Mouse (Mus musculus) cerebellum, adult 2 months (tissue): Measurements from ENCODE around the gene Cdhr3. TPM values are rescaled to one million over a fixed set of nuclear protein-coding genes. Genes with fewer than 3 reads are reported as not detected.
"Not testable (repeated sequence)": the region's sequence is repeated elsewhere in the genome, so short reads cannot be mapped to it uniquely, and the experiment has no call there.

Source experiments
- DNase-seq, 2 experiments: peaks; one replicate each; pipeline ENCODE4 v3.0.0; 2021
- H3K27ac ChIP-seq: fragments of 200-500 bp; 2 replicates; pipeline ENCODE4 v1.5.1; 2012; ENCODE audit warnings: low read length, control low read depth, inconsistent platforms; ENCODE audit not compliant: insufficient read depth
- H3K27me3 ChIP-seq: fragments of 200-500 bp; 2 replicates; pipeline ENCODE4 v1.6.1; 2012; ENCODE audit warnings: inconsistent platforms, mild to moderate bottlenecking, low read length, moderate library complexity; ENCODE audit not compliant: control insufficient read depth, insufficient read depth
- H3K4me1 ChIP-seq: fragments of 200-500 bp; 2 replicates; pipeline ENCODE4 v1.6.1; 2011; ENCODE audit warnings: low read length; ENCODE audit not compliant: control insufficient read depth, insufficient read depth
- H3K4me3 ChIP-seq: fragments of 200-500 bp; replicated peaks from 2 replicates; pipeline ENCODE3; 2011; ENCODE audit warnings: mild to moderate bottlenecking, low read depth, low read length, control low read depth; ENCODE audit not compliant: insufficient read depth
- CTCF ChIP-seq: fragments of 200-500 bp; IDR thresholded peaks from 2 replicates; pipeline ENCODE4 v1.5.1; 2011; ENCODE audit warnings: low read depth, mild to moderate bottlenecking, control low read depth, low read length, moderate library complexity, borderline replicate concordance; ENCODE audit not compliant: insufficient read depth
- POLR2A ChIP-seq: fragments of 200-500 bp; IDR thresholded peaks from 2 replicates; pipeline ENCODE4 v1.6.1; 2011; ENCODE audit warnings: low read length, control low read depth, borderline replicate concordance; ENCODE audit not compliant: insufficient read depth
- WGBS: fragments of 180-500 bp; shearing (Covaris S2); methylation state at CpG from one replicate; pipeline ENCODE4 v1.1.7; 2018; 5-methylcytosine and 5-hydroxymethylcytosine counted together
- polyA plus RNA-seq: library from polyadenylated mRNA; depleted of rRNA; stranded (reverse); fragments of >200 nt; gene quantifications from 2 replicates; pipeline ENCODE4 v1.2.3, GENCODE M21; 2012

Cdhr3 gene
- polyA plus RNA-seq, 1 experiment, result 1.4 TPM

DNA sequence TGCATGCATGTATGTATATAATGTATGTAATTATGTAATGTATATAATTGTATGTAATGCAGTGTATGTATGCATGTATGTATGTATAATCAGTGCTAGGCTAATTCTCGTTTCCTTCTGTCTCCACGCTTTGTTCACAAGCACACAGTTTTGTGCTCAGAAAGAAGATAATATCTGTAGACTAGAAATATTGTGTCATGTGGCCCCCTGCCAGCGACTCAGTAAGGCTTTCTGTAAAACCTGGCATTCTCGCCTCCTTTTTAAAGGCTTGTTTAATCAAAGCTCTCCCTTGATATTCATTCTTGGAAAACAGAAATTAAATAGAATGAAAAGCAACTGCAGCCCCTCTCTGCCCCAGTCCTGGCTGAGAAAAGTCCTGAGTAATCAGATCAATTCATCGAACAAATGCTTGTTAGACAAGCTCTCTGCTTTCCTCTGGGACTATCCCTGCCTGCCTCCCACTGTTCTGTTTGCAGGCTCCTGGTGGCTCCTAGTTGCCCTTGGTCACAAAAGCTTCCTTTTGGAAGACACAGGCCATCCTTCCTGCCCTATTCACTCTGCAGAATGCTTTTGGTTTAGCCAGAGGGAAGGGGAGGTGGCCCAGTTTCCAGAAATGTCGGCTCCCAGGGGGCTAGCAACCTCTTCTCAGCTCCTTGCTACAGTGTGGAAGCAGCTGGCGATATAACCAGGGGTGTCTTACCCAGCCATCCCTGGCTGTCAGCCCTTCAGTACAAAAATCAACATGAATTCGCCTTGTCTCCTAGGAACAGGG, 20.6 kb downstream of the Cdhr3 start:
- H3K4me1 ChIP-seq, result no peaks in the 10 kb centered on the region; the same call in 1 of the 2 replicates
- no peak overlapping the region for H3K27ac ChIP-seq
- TF ChIP-seq POLR2A, result no peak
- no peak for TF ChIP-seq CTCF
- no peaks in the 10 kb centered on the region for H3K27me3 ChIP-seq
- 30% methylated on average over 8 of the region's 8 CpGs for WGBS
- DNase-seq, result peak in 1 of 2 experiments; percentile 8
- no peak overlapping the region for H3K4me3 ChIP-seq

- TF ChIP-seq CTCF, result no peak
- no peak for TF ChIP-seq POLR2A
- Histone ChIP-seq H3K4me1 (no peaks in the 10 kb centered on the region; the same call in 1 of the 2 replicates), H3K27ac (no peak overlapping the region), H3K27me3 (no peaks in the 10 kb centered on the region), H3K4me3 (no peak overlapping the region)
- no peak for DNase-seq
- WGBS, result 88% methylated on average over 2 of the region's 2 CpGs
These were observed 23.7 kb downstream of the Cdhr3 start for GRCm38 (mm10) chr12:33068977-33069376.

GRCm38 (mm10) chr12:33066355-33066754, 26.3 kb downstream of the Cdhr3 start:
- TF ChIP-seq POLR2A (no peak), CTCF (peak; percentile 16; the same call in 1 of the 2 replicates)
- 58% methylated on average over 4 of the region's 4 CpGs for WGBS
- DNase-seq, result no peak

DNA sequence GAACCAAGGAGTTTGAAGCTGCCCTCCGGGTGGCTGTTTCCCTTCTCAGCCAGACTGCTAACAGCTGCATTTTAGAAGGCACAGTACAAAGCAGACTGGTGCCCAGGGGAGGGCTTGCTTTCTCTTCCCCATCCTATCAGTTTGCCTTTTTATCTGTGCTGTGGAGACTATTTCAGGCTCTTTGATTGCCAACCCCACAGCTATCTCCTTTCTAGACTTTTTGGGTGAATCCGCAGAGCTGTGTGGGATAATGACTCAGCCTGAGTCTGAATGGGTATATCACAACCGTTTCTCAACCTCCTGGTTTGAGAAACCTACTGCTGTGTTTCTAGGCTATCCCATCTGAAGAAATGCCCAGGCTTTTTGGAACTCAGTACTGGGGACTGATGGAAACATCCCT, 27.5 kb downstream of the Cdhr3 start:
- Histone ChIP-seq H3K4me3 (no peak overlapping the region), H3K27ac (no peak overlapping the region), H3K27me3 (no peaks in the 10 kb centered on the region), H3K4me1 (peaks cover 5% of the 10 kb centered on the region; the same call in 1 of the 2 replicates)
- no peak for DNase-seq
- WGBS, result 77% methylated on average over 3 of the region's 3 CpGs
- TF ChIP-seq CTCF (no peak), POLR2A (no peak)

More at GRCm38 (mm10) chr12:33066355-33066754, 26.3 kb downstream of the Cdhr3 start:
- Histone ChIP-seq H3K27me3 (no peaks in the 10 kb centered on the region), H3K27ac (no peak overlapping the region), H3K4me3 (no peak overlapping the region), H3K4me1 (peaks cover 5% of the 10 kb centered on the region; the same call in 1 of the 2 replicates)

- Histone ChIP-seq H3K4me3 (no peak overlapping the region), H3K27ac (no peak overlapping the region), H3K4me1 (peaks cover 5% of the 10 kb centered on the region; the same call in 1 of the 2 replicates), H3K27me3 (no peaks in the 10 kb centered on the region)
- TF ChIP-seq POLR2A, result no peak
- no peak for TF ChIP-seq CTCF
- 75% methylated on average over 2 of the region's 2 CpGs for WGBS
- DNase-seq, result no peak
These were observed 28.4 kb downstream of the Cdhr3 start for GRCm38 (mm10) chr12:33064266-33064665.

GRCm38 (mm10) chr12:33063250-33063649, 29.4 kb downstream of the Cdhr3 start:
- H3K4me1 ChIP-seq, result peaks cover 5% of the 10 kb centered on the region; the same call in 1 of the 2 replicates
- no peak overlapping the region for H3K4me3 ChIP-seq
- H3K27me3 ChIP-seq, result no peaks in the 10 kb centered on the region
- no peak for TF ChIP-seq CTCF
- no peak for TF ChIP-seq POLR2A
- 70% methylated on average over 2 of the region's 2 CpGs for WGBS
- DNase-seq, result no peak
- H3K27ac ChIP-seq, result no peak overlapping the region

DNA sequence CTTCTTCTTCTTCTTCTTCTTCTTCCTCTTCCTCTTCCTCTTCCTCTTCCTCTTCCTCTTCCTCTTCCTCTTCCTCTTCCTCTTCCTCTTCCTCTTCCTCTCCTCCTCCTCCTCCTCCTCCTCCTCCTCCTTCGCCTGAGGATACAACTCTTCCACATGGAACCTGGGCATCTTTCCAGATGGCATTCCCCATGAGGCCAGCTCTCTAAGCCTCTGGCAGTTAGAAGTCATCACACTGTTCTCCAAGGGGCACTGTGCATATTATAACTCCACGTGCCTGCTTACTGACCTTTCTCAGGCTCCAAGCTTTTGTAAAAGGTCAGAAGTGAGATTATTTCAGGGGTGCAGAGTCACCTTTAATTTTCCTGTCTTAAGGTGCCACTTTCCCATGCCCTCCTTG, 30.3 kb downstream of the Cdhr3 start:
- H3K27me3 ChIP-seq, DNase-seq, H3K4me3 ChIP-seq, H3K4me1 ChIP-seq, H3K27ac ChIP-seq: not testable (repeated sequence)
- WGBS, result 11% methylated on average over 2 of the region's 2 CpGs

DNA sequence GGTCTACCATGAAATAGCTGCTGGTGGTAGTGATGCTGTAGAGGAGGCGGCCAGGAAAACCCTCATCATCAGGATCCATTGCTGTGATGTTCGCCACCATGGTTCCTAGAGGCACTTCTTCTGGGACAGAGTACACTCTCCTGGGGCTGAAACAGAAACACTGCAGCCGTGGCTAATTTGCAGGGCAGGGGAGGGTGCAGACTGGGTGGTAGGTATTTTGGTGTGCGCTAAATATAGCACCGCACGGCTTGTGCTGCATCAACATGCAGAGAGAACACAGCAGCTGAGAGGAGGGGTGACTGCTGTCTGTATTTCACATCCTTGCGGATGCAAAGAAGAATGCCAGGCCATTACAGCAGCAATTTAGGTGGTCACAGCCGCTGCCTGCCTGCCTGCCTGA, 31.0 kb downstream of the Cdhr3 start:
- no peak overlapping the region for H3K27ac ChIP-seq
- H3K27me3 ChIP-seq, result no peaks in the 10 kb centered on the region; the same call in 1 of the 2 replicates
- 51% methylated on average over 8 of the region's 8 CpGs for WGBS
- TF ChIP-seq CTCF (no peak), POLR2A (no peak)
- peaks cover 5% of the 10 kb centered on the region; the same call in 1 of the 2 replicates for H3K4me1 ChIP-seq
- DNase-seq, result no peak
- no peak overlapping the region for H3K4me3 ChIP-seq
